Mouse (Mus musculus) gastrocnemius, postnatal 10 days (tissue): Measurements from ENCODE around the gene Got1. TPM values are rescaled to one million over a fixed set of nuclear protein-coding genes. Genes with fewer than 3 reads are reported as not detected.

Experiments
- DNase-seq: peaks from one replicate; pipeline ENCODE4 v3.0.0; 2021; ENCODE audit warnings: mixed read lengths
- long read RNA-seq, 2 experiments: library from polyadenylated mRNA; stranded (forward); transcript quantifications; one replicate each; pipeline ENCODE4 v2.0.0; 2021
- total RNA-seq, 2 experiments: library from RNA; stranded (reverse); gene quantifications; 2 replicates each; pipeline ENCODE4 v1.2.3; 2021

The Got1 gene
- total RNA-seq = 100 to 1,000 TPM; 152 to 177 TPM
- long read RNA-seq, experiment 1, transcript Got1-201 (9 exons, 2,058 nt) = major isoform, 202 of 214 reads
- long read RNA-seq, experiment 1, partial matches to known transcripts = 7 of 214 reads
- long read RNA-seq, experiment 1, other reads (novel, unspliced or antisense) = 5 of 214 reads
- long read RNA-seq, experiment 2, transcript Got1-201 (9 exons, 2,058 nt) = major isoform, 215 of 229 reads
- long read RNA-seq, experiment 2, partial matches to known transcripts = 9 of 229 reads
- long read RNA-seq, experiment 2, other reads (novel, unspliced or antisense) = 4 of 229 reads

GRCm38 (mm10) chr19:43524187-43525103 lies at the start of gene Got1:
TSS of gene Got1 (minus strand) at chr19:43524605.
- peak; percentile 91 for DNase-seq

- DNase-seq = peak; percentile 69
Observed at GRCm38 (mm10) chr19:43570831-43571790, 46.7 kb upstream of the Got1 start.

GRCm38 (mm10) chr19:43569133-43569532 lies 44.7 kb upstream of the Got1 start:
- DNase-seq = no peak

GRCm38 (mm10) chr19:43568298-43568697 lies 43.9 kb upstream of the Got1 start:
- no peak for DNase-seq

GRCm38 (mm10) chr19:43563166-43563565 lies 38.8 kb upstream of the Got1 start:
- peak; percentile 46 for DNase-seq

GRCm38 (mm10) chr19:43561841-43562240 lies 37.4 kb upstream of the Got1 start:
- DNase-seq = no peak

- no peak for DNase-seq
Observed at GRCm38 (mm10) chr19:43560244-43560643, 35.8 kb upstream of the Got1 start.

- DNase-seq = no peak
Observed at GRCm38 (mm10) chr19:43551493-43551890, 27.1 kb upstream of the Got1 start.

GRCm38 (mm10) chr19:43550706-43551492 lies 26.5 kb upstream of the Got1 start:
- DNase-seq = no peak

GRCm38 (mm10) chr19:43548060-43548459 lies 23.7 kb upstream of the Got1 start:
- DNase-seq = no peak

- DNase-seq = no peak
Observed at GRCm38 (mm10) chr19:43546337-43547117, 22.1 kb upstream of the Got1 start.

- DNase-seq = no peak
Observed at GRCm38 (mm10) chr19:43535372-43535771, 11.0 kb upstream of the Got1 start.

- no peak for DNase-seq
Observed at GRCm38 (mm10) chr19:43530921-43531320, 6.5 kb upstream of the Got1 start.

GRCm38 (mm10) chr19:43530197-43530770 lies 5.9 kb upstream of the Got1 start:
- peak; percentile 56 for DNase-seq

GRCm38 (mm10) chr19:43528056-43528587 lies 3.7 kb upstream of the Got1 start:
- no peak for DNase-seq

- DNase-seq = peak; percentile 34
Observed at GRCm38 (mm10) chr19:43527131-43527530, 2.7 kb upstream of the Got1 start.

- DNase-seq = no peak
Observed at GRCm38 (mm10) chr19:43526025-43526424, 1.6 kb upstream of the Got1 start.

GRCm38 (mm10) chr19:43525566-43525965 lies 1.2 kb upstream of the Got1 start:
- DNase-seq = no peak

GRCm38 (mm10) chr19:43525104-43525482 lies 688 bp upstream of the Got1 start:
- DNase-seq = peak; percentile 71

GRCm38 (mm10) chr19:43523551-43523950 lies 854 bp downstream of the Got1 start:
- no peak for DNase-seq
